Mouse (Mus musculus) embryonic facial prominence, embryonic 15.5 days (tissue): ENCODE data around the gene Epn3. TPM values are rescaled to one million over a fixed set of nuclear protein-coding genes. Genes with fewer than 3 reads are reported as not detected.

Experiments
- ATAC-seq: fragments of 200-750 bp; cut with Nextera tagmentation; 2 replicates; pipeline ENCODE4 v1.8.0; 2017; ENCODE audit warnings: low read depth, moderate TSS enrichment; ENCODE audit not compliant: insufficient number of reproducible peaks, low FRiP score, low TSS enrichment
- H3K27ac ChIP-seq: fragments of 300-500 bp; sonication (generic); replicated peaks from 2 replicates; pipeline ENCODE4 v1.5.1; 2015; ENCODE audit warnings: mild to moderate bottlenecking, inconsistent platforms
- H3K27me3 ChIP-seq: fragments of 300-500 bp; sonication (generic); 2 replicates; pipeline ENCODE4 v1.6.1; 2015; ENCODE audit warnings: inconsistent platforms
- H3K36me3 ChIP-seq: fragments of 300-500 bp; sonication (generic); 2 replicates; pipeline ENCODE4 v1.6.1; 2015; ENCODE audit warnings: mild to moderate bottlenecking, inconsistent platforms
- H3K4me1 ChIP-seq: fragments of 300-500 bp; sonication (generic); 2 replicates; pipeline ENCODE4 v1.6.1; 2015; ENCODE audit warnings: inconsistent platforms
- H3K4me2 ChIP-seq: fragments of 300-500 bp; sonication (generic); replicated peaks from 2 replicates; pipeline ENCODE4 v1.6.1; 2015; ENCODE audit warnings: mild to moderate bottlenecking, inconsistent platforms
- H3K4me3 ChIP-seq: fragments of 300-500 bp; sonication (generic); replicated peaks from 2 replicates; pipeline ENCODE4 v1.5.1; 2015; ENCODE audit warnings: mild to moderate bottlenecking, inconsistent platforms
- H3K9ac ChIP-seq: fragments of 300-500 bp; sonication (generic); 2 replicates; pipeline ENCODE4 v1.6.1; 2015; ENCODE audit warnings: inconsistent platforms
- H3K9me3 ChIP-seq: fragments of 300-500 bp; sonication (generic); replicated peaks from 2 replicates; pipeline ENCODE4 v1.6.1; 2016; ENCODE audit warnings: inconsistent platforms
- WGBS: fragments of 180-500 bp; shearing (Covaris S2); methylation state at CpG from one replicate; pipeline ENCODE4 v1.1.7; 2015; 5-methylcytosine and 5-hydroxymethylcytosine counted together
- polyA plus RNA-seq: library from polyadenylated mRNA; unstranded; fragments of >200 nt; fragmentation: Nextera tagmentation; extraction: Ambion mirVana; gene quantifications from 2 replicates; pipeline ENCODE4 v1.2.1, GENCODE M21; 2015

Epn3 gene
- polyA plus RNA-seq, 1 experiment from 2014 or later, result 11.7 TPM

- WGBS, result 80% methylated on average over 3 of the region's 3 CpGs
- Histone ChIP-seq H3K9ac (no peak overlapping the region), H3K4me2 (no peak overlapping the region), H3K4me1 (peaks cover 47% of the 10 kb centered on the region), H3K4me3 (no peak overlapping the region), H3K27ac (no peak overlapping the region), H3K27me3 (no peaks in the 10 kb centered on the region; the same call in 1 of the 2 replicates), H3K9me3 (no peaks in the 10 kb centered on the region), H3K36me3 (no peaks in the 10 kb centered on the region)
- ATAC-seq, result no peak
These were observed 4.4 kb downstream of the Epn3 start for GRCm38 (mm10) chr11:94495415-94495814.

- Histone ChIP-seq H3K9ac (no peak overlapping the region), H3K27ac (no peak overlapping the region), H3K4me1 (peaks cover 17% of the 10 kb centered on the region), H3K9me3 (no peaks in the 10 kb centered on the region), H3K36me3 (no peaks in the 10 kb centered on the region), H3K4me2 (peak overlapping the region; percentile 73), H3K27me3 (0 out of 2 replicates have a peak, but pooled peaks cover 5% of the 10 kb centered on the region), H3K4me3 (peak overlapping the region; percentile 51)
- WGBS, result 58% methylated on average over 7 of the region's 7 CpGs
- ATAC-seq, result no peak
These were observed 8.1 kb downstream of the Epn3 start for GRCm38 (mm10) chr11:94491749-94492099.

GRCm38 (mm10) chr11:94491035-94491748 is 8.6 kb downstream of the Epn3 start:
- Histone ChIP-seq H3K27ac (no peak overlapping the region), H3K9me3 (no peaks in the 10 kb centered on the region), H3K9ac (peak overlapping the region; percentile 31), H3K4me1 (peaks cover 18% of the 10 kb centered on the region), H3K36me3 (no peaks in the 10 kb centered on the region), H3K4me2 (peak overlapping the region; percentile 73), H3K27me3 (0 out of 2 replicates have a peak, but pooled peaks cover 7% of the 10 kb centered on the region), H3K4me3 (peak overlapping the region; percentile 51)
- 0 out of 2 replicates have a peak, but pooled peaks have one; percentile 30 for ATAC-seq
- 8% methylated on average over 55 of the region's 55 CpGs for WGBS

- Histone ChIP-seq H3K4me1 (peaks cover 23% of the 10 kb centered on the region), H3K36me3 (no peaks in the 10 kb centered on the region), H3K27me3 (0 out of 2 replicates have a peak, but pooled peaks cover 7% of the 10 kb centered on the region), H3K9ac (no peak overlapping the region), H3K27ac (no peak overlapping the region), H3K4me2 (no peak overlapping the region), H3K9me3 (no peaks in the 10 kb centered on the region), H3K4me3 (no peak overlapping the region)
- no peak for ATAC-seq
- 25% methylated on average over 4 of the region's 4 CpGs for WGBS
These were observed 10.0 kb downstream of the Epn3 start for GRCm38 (mm10) chr11:94489745-94490144.

- 79% methylated on average over 11 of the region's 11 CpGs for WGBS
- no peak for ATAC-seq
- Histone ChIP-seq H3K27ac (no peak overlapping the region), H3K4me3 (no peak overlapping the region), H3K9ac (no peak overlapping the region), H3K9me3 (no peaks in the 10 kb centered on the region), H3K27me3 (0 out of 2 replicates have a peak, but pooled peaks cover 7% of the 10 kb centered on the region), H3K4me2 (no peak overlapping the region), H3K4me1 (peaks cover 23% of the 10 kb centered on the region), H3K36me3 (no peaks in the 10 kb centered on the region)
These were observed 10.8 kb downstream of the Epn3 start for GRCm38 (mm10) chr11:94488767-94489533.

GRCm38 (mm10) chr11:94486001-94486400 is 13.8 kb downstream of the Epn3 start, which contains the start of gene Spata20:
Gene Spata20, minus strand, starts transcription at chr11:94486179.
- Histone ChIP-seq H3K9ac (no peak within 1 kb of the TSS), H3K36me3 (no peaks in the 10 kb centered on the region), H3K4me3 (peak within 1 kb of the TSS; percentile 19; the same call in 1 of the 2 replicates), H3K9me3 (no peaks in the 10 kb centered on the region), H3K4me1 (peaks cover 11% of the 10 kb centered on the region), H3K27me3 (0 out of 2 replicates have a peak, but pooled peaks cover 7% of the 10 kb centered on the region), H3K4me2 (peak within 1 kb of the TSS; percentile 44), H3K27ac (no peak within 1 kb of the TSS)
- ATAC-seq, result peak; percentile 71
- 2% methylated on average over 24 of the region's 24 CpGs for WGBS

GRCm38 (mm10) chr11:94485223-94485622 is 14.6 kb downstream of the Epn3 start:
- peaks cover 6% of the 10 kb centered on the region; the same call in 1 of the 2 replicates for H3K4me1 ChIP-seq
- no peak for ATAC-seq
- H3K27ac ChIP-seq, result no peak overlapping the region
- 76% methylated on average over 5 of the region's 5 CpGs for WGBS
- no peak overlapping the region for H3K4me3 ChIP-seq
- H3K9me3 ChIP-seq, result no peaks in the 10 kb centered on the region
- H3K4me2 ChIP-seq, result no peak overlapping the region
- no peak overlapping the region for H3K9ac ChIP-seq
- H3K27me3 ChIP-seq, result 0 out of 2 replicates have a peak, but pooled peaks cover 9% of the 10 kb centered on the region
- H3K36me3 ChIP-seq, result no peaks in the 10 kb centered on the region

- Histone ChIP-seq H3K27me3 (0 out of 2 replicates have a peak, but pooled peaks cover 9% of the 10 kb centered on the region), H3K4me1 (peaks cover 6% of the 10 kb centered on the region; the same call in 1 of the 2 replicates), H3K36me3 (no peaks in the 10 kb centered on the region), H3K27ac (no peak overlapping the region), H3K4me2 (no peak overlapping the region), H3K9me3 (no peaks in the 10 kb centered on the region), H3K9ac (no peak overlapping the region), H3K4me3 (no peak overlapping the region)
- 83% methylated on average over 9 of the region's 9 CpGs for WGBS
- no peak for ATAC-seq
These were observed 15.1 kb downstream of the Epn3 start for GRCm38 (mm10) chr11:94484636-94485035.

- Histone ChIP-seq H3K4me1 (peaks cover 6% of the 10 kb centered on the region; the same call in 1 of the 2 replicates), H3K4me2 (no peak overlapping the region), H3K27ac (no peak overlapping the region), H3K36me3 (no peaks in the 10 kb centered on the region), H3K4me3 (no peak overlapping the region), H3K9me3 (no peaks in the 10 kb centered on the region), H3K9ac (no peak overlapping the region), H3K27me3 (0 out of 2 replicates have a peak, but pooled peaks cover 9% of the 10 kb centered on the region)
- ATAC-seq, result no peak
- 59% methylated on average over 14 of the region's 14 CpGs for WGBS
These were observed 15.9 kb downstream of the Epn3 start for GRCm38 (mm10) chr11:94483921-94484320.

GRCm38 (mm10) chr11:94483436-94483835 is 16.3 kb downstream of the Epn3 start:
- H3K9ac ChIP-seq, result no peak overlapping the region
- H3K9me3 ChIP-seq, result no peaks in the 10 kb centered on the region
- no peak overlapping the region for H3K27ac ChIP-seq
- no peak overlapping the region for H3K4me2 ChIP-seq
- WGBS, result 64% methylated on average over 11 of the region's 11 CpGs
- H3K4me3 ChIP-seq, result no peak overlapping the region
- no peak for ATAC-seq
- peaks cover 6% of the 10 kb centered on the region; the same call in 1 of the 2 replicates for H3K4me1 ChIP-seq
- H3K36me3 ChIP-seq, result no peaks in the 10 kb centered on the region
- 0 out of 2 replicates have a peak, but pooled peaks cover 9% of the 10 kb centered on the region for H3K27me3 ChIP-seq

- Histone ChIP-seq H3K4me2 (no peak overlapping the region), H3K27me3 (peaks cover 9% of the 10 kb centered on the region; the same call in 1 of the 2 replicates), H3K27ac (no peak overlapping the region), H3K9ac (no peak overlapping the region), H3K4me3 (no peak overlapping the region), H3K9me3 (no peaks in the 10 kb centered on the region), H3K4me1 (peaks cover 7% of the 10 kb centered on the region), H3K36me3 (no peaks in the 10 kb centered on the region)
- ATAC-seq, result no peak
- WGBS, result 95% methylated on average over 11 of the region's 11 CpGs
These were observed 17.0 kb downstream of the Epn3 start for GRCm38 (mm10) chr11:94482738-94483137.
